ENCODE assay signal across 22 mouse cellular contexts in genomic region chr13:37954318-37954717, GRCm38 (mm10). TPM values are rescaled to one million over a fixed set of nuclear protein-coding genes. Genes with fewer than 3 reads are reported as not detected.
A peak's percentile ranks its signal among the peaks of the same experiment; 100 is the strongest.
DNase-seq lines count a peak whose midpoint lies in the region; ATAC-seq and TF ChIP-seq lines count a peak whose summit lies in the region.
"Had no signal": no experiment of that assay in that cellular context is flagged by ENCODE, and none has a peak within 500 bp of the region (broad histone marks: within the 10 kb centered on the region; RNA-seq: fewer than 3 reads in every experiment).

No protein-coding gene starts in this region.

- H3K4me1 ChIP-seq in liver, embryonic 12.5 days = peaks cover 22% of the 10 kb centered on the region
- peaks cover 6% of the 10 kb centered on the region; the same call in 1 of the 2 replicates for H3K4me1 ChIP-seq in liver, embryonic 11.5 days (replicated peaks; ENCODE audit: control insufficient read depth, insufficient read depth, low read length)
- H3K4me1 ChIP-seq in bone marrow macrophage, adult 2 months (ENCODE audit: control insufficient read depth, insufficient read depth, low read length) = peaks cover 16% of the 10 kb centered on the region
- H3K4me1 ChIP-seq: embryonic facial prominence, embryonic 13.5 days; forebrain, embryonic 10.5 days; forebrain, embryonic 13.5 days; hindbrain, embryonic 13.5 days had no signal

- peaks cover 25% of the 10 kb centered on the region for H3K36me3 ChIP-seq in liver, embryonic 12.5 days
- peaks cover 11% of the 10 kb centered on the region for H3K36me3 ChIP-seq in liver, embryonic 11.5 days (ENCODE audit: control insufficient read depth, insufficient read depth, low read length)
- peaks cover 13% of the 10 kb centered on the region for H3K36me3 ChIP-seq in myocyte (ENCODE audit: control insufficient read depth, insufficient read depth)
- H3K36me3 ChIP-seq: hindbrain, embryonic 13.5 days had no signal

- no peaks in the 10 kb centered on the region for H3K27me3 ChIP-seq in liver, embryonic 12.5 days (replicated peaks)
- H3K27me3 ChIP-seq in liver, embryonic 11.5 days (replicated peaks; ENCODE audit: control insufficient read depth, insufficient read depth, low read length) = no peaks in the 10 kb centered on the region
- H3K27me3 ChIP-seq in myocyte (ENCODE audit: control insufficient read depth, insufficient read depth, insufficient read length) = no peaks in the 10 kb centered on the region
- H3K27me3 ChIP-seq: embryonic facial prominence, embryonic 13.5 days; forebrain, embryonic 13.5 days; hindbrain, embryonic 13.5 days had no signal

- no peaks in the 10 kb centered on the region for H3K79me2 ChIP-seq in myocyte (ENCODE audit: control insufficient read depth, insufficient read depth)

- H3K9ac ChIP-seq in liver, embryonic 12.5 days = no peak overlapping the region
- no peak overlapping the region for H3K9ac ChIP-seq in liver, embryonic 11.5 days (ENCODE audit: low read depth, low read length)
- H3K9ac ChIP-seq: embryonic facial prominence, embryonic 13.5 days; forebrain, embryonic 13.5 days; hindbrain, embryonic 13.5 days had no signal

- no peak for TF ChIP-seq POLR2A in bone marrow macrophage, adult 2 months (IDR thresholded peaks at IDR 0.05; ENCODE audit: borderline replicate concordance, low read depth, low read length)
- TF ChIP-seq POLR2A in myocyte (IDR thresholded peaks at IDR 0.05; ENCODE audit: insufficient read length, low read depth) = no peak

- 31% methylated on average over 1 of the region's 1 CpGs for WGBS in liver, embryonic 12.5 days (ENCODE audit: insufficient replicate concordance)
- WGBS in liver, embryonic 11.5 days = 81% methylated on average over 1 of the region's 1 CpGs

- no peak overlapping the region for H3K4me3 ChIP-seq in liver, embryonic 12.5 days
- H3K4me3 ChIP-seq in liver, embryonic 11.5 days (ENCODE audit: low read depth, low read length) = no peak overlapping the region
- H3K4me3 ChIP-seq in bone marrow macrophage, adult 2 months (ENCODE audit: insufficient read depth, low read length) = no peak overlapping the region
- no peak overlapping the region for H3K4me3 ChIP-seq in myocyte
- H3K4me3 ChIP-seq: embryonic facial prominence, embryonic 13.5 days; forebrain, embryonic 10.5 days; forebrain, embryonic 13.5 days; hindbrain, embryonic 13.5 days had no signal

- H3K9me3 ChIP-seq in liver, embryonic 12.5 days (replicated peaks) = no peaks in the 10 kb centered on the region
- H3K9me3 ChIP-seq in liver, embryonic 11.5 days (ENCODE audit: control insufficient read depth, low read length) = 0 out of 2 replicates have a peak, but pooled peaks cover 2% of the 10 kb centered on the region
- H3K9me3 ChIP-seq: embryonic facial prominence, embryonic 13.5 days; forebrain, embryonic 10.5 days; forebrain, embryonic 13.5 days; hindbrain, embryonic 13.5 days had no signal

- TF ChIP-seq CTCF in bone marrow macrophage, adult 2 months (IDR thresholded peaks at IDR 0.05; ENCODE audit: low read depth, low read length) = no peak

- H3ac ChIP-seq in myocyte (ENCODE audit: control insufficient read depth, insufficient read length) = no peak overlapping the region

- ATAC-seq in liver, embryonic 12.5 days = no peak
- ATAC-seq in liver, embryonic 11.5 days (replicated peaks; ENCODE audit: low FRiP score) = no peak
- ATAC-seq: activated CD4-positive, CD25-positive, alpha-beta regulatory T cell, adult 4 months; forebrain, embryonic 13.5 days; forebrain, embryonic 16.5 days; hindbrain, embryonic 16.5 days had no signal

- H3K4me2 ChIP-seq in liver, embryonic 12.5 days = no peak overlapping the region
- H3K4me2 ChIP-seq in liver, embryonic 11.5 days = no peak overlapping the region
- no peak overlapping the region for H3K4me2 ChIP-seq in myocyte (ENCODE audit: low read depth)
- H3K4me2 ChIP-seq: embryonic facial prominence, embryonic 13.5 days; forebrain, embryonic 13.5 days; heart, embryonic 11.5 days; hindbrain, embryonic 13.5 days had no signal

- 0 out of 2 replicates have a peak overlapping the region, but pooled peaks have one; percentile 24 for H3K27ac ChIP-seq in liver, embryonic 12.5 days
- no peak overlapping the region for H3K27ac ChIP-seq in liver, embryonic 11.5 days (ENCODE audit: low read depth, low read length)
- H3K27ac ChIP-seq in bone marrow macrophage, adult 2 months (ENCODE audit: insufficient read depth, low read depth, low read length) = peak overlapping the region; percentile 23; the same call in 1 of the 2 replicates
- H3K27ac ChIP-seq: embryonic facial prominence, embryonic 13.5 days; forebrain, embryonic 10.5 days; forebrain, embryonic 13.5 days; hindbrain, embryonic 13.5 days had no signal

- DNase-seq in liver, embryonic 11.5 days (ENCODE audit: low spot score) = no peak
- DNase-seq in 416B (ENCODE audit: low read depth) = peak; percentile 72
- DNase-seq in right cerebral cortex, adult 18-20 months = no peak
- DNase-seq: adrenal gland, adult 8-10 months; adrenal gland, postnatal 25 days; cerebellum, adult 18-20 months; cerebellum, adult 9-10 months; cerebellum, postnatal 14 days; gastrocnemius, postnatal 10 days; gastrocnemius, postnatal 36 days; heart, adult 11 months had no signal

TF ChIP-seq in myocyte, 11 proteins besides CTCF, POLR2A, EP300 and RAD21:
- TF ChIP-seq MYOD1 (IDR thresholded peaks at IDR 0.05; ENCODE audit: control insufficient read depth in 1 of 3, insufficient read length in 2 of 3, low read depth in 2 of 3) = peak in 2 of 3 experiments; percentile 28 to 56
- peak; percentile 30 for TF ChIP-seq POLR2AphosphoS2 (IDR thresholded peaks at IDR 0.05; ENCODE audit: insufficient read length, low read depth)
- TF ChIP-seq MYOG (IDR thresholded peaks at IDR 0.05; ENCODE audit: control insufficient read depth in 1 of 3, insufficient read depth in 1 of 3, insufficient read length in 2 of 3, low read depth in 2 of 3) = peak in 1 of 3 experiments; percentile 51
- TF ChIP-seq REST (IDR thresholded peaks at IDR 0.05; ENCODE audit: insufficient read depth, insufficient read length) = no peak
- TF ChIP-seq USF1 (IDR thresholded peaks at IDR 0.05; ENCODE audit: low read depth) = no peak
TF ChIP-seq in myocyte: peak in this region for 3.

RNA-seq across cellular contexts. Expression of gene Ssr1, which starts 39.7 kb away (rescaled TPM):
- 103 and 107 TPM in 2 replicates for polyA plus RNA-seq in liver, embryonic 12.5 days (2016; fragmentation: Nextera tagmentation; extraction: Ambion mirVana)
- 143 and 166 TPM in 2 replicates for polyA plus RNA-seq in liver, embryonic 11.5 days (2014; fragmentation: Nextera tagmentation; extraction: Ambion mirVana)
- polyA plus RNA-seq in bone marrow macrophage, adult 2 months (2012; ENCODE audit: insufficient read depth, insufficient read length, missing spikeins) = 74.3 and 89.8 TPM in 2 replicates
- 44.7 TPM for polyA plus RNA-seq in myocyte (2012; fragmentation: generic; extraction: Trizol)
